Mouse (Mus musculus) left cerebral cortex, postnatal 25 days (tissue): ENCODE measurements around the gene Spaca3. TPM values are rescaled to one million over a fixed set of nuclear protein-coding genes. Genes with fewer than 3 reads are reported as not detected.

Source experiments
- DNase-seq, 2 experiments: peaks; one replicate each; pipeline ENCODE4 v3.0.0; 2022; ENCODE audit warnings: low spot score in 2 of 2, mixed read lengths in 1 of 2
- intact Hi-C: fragments of 180-260 bp; cut with DNase I; formaldehyde crosslinking; loops from one replicate; pipeline ENCODE4 v1.15.1; 2025
- total RNA-seq, 2 experiments: library from RNA; stranded (reverse); gene quantifications; 2 replicates each; pipeline ENCODE4 v1.2.3; 2021

Gene Spaca3
- total RNA-seq = not detected

DNA sequence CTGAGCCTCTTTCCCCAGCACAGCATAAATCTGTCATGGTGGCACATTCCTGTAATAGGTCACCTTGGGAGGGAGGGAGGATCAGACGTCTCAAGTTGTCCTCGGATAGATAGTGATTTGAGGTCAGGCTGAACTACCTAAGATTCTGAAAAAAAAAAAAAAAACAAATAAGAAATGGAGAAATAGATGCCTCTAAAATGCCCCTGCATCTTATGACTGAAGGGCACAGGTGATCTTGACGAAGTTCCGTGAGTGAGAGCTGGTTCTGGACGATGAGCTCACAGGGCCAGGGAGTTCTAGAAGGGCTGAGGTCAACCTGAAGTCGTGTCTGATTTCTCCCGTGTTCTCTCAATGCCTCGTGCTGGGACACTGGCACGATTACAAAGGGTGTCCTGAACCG lies at the start of gene Spaca3:
Gene Spaca3, plus strand, starts transcription at position 301 of the 400 bp plus-strand sequence.
- intact Hi-C loops = no loop called here
- no peak for DNase-seq

DNA sequence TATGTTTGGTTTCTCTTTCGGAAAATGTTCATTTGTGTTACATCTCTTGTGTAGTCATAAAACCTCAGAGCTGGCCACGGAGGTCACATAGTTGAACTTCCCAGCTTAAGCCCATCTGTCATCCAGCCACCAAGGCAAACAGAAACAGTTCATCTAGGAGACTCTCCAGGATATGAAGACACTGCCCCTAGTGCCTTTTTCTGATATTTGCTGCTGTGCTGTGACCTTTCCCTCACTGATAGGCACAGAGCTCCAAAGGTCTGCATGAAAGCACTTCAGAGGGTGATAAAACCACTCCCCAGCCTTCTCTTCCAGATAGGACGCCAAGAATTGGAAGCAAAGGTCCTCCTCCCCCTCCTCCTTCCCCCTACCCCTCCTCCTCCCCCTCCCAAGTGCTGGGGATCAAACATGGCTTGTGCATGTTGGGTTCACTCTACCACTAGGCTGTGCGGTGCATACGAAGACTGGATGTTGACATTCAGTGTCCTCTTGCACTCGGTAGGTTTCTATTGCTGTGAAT lies 49.6 kb upstream of the Spaca3 start:
- no peak for DNase-seq
- intact Hi-C loops = no loop called here

DNA sequence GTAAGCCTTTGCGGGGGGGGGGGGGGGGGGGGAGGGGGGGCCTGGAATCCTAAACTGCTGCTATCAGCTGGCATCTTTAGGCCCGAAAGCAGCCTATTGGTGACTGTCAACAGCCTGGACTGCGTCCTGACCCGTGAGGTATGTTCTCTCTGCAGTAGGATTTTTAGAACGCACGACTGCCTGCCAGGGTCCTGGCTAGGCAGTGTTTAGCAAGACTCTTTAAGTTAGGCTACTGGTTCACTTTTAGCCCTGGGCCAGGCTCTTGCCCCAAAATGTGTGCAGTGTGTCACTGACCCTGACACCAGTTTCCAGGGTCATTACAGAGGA lies 48.5 kb upstream of the Spaca3 start:
- DNase-seq = no peak
- intact Hi-C loops = no loop called here

DNA sequence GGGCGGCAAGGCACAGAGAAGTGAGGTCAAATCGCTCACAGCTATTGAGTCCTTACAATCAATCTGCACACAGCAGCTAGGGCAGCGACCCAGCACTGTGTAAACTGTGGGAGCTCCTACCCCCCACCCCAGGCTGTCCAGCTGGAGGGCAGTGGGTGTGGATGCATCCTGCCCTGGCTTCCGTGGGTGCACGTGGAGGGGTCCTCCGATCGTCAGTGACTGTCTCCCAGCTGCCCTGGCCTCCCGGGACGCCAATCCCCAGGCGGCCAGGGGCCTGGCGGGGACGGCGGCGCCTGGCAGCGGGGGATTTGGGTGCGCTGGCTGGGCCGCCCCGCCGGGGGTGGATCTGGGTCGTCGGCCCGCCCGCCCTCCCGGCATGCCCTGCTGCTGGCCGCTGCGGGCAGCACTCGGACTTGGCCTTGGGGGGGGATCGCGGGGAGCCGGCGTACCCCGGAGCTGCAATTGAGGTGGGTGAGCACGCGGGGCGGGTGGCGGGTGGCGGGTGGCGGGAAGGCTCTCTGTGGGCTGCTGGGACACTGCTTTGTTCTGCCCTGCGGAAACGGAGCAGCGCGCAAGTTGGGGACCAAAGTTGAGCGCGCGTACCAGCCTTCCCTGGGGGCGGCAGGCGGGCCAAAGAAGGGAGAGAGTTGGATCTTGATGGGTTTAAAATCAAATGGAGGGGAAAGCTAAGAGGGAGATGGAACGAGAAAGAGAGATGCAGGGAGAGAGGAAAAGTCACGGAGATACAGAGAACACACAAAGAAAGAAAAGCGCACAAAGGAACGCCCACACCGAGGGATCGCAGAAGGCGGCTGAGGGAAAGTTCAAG lies 48.0 kb upstream of the Spaca3 start, which contains the start of gene Tmem98:
Gene Tmem98, plus strand, starts transcription at position 183 of the 829 bp plus-strand sequence.
- intact Hi-C loops = no loop called here
- peak in 1 of 2 experiments; percentile 19 for DNase-seq

DNA sequence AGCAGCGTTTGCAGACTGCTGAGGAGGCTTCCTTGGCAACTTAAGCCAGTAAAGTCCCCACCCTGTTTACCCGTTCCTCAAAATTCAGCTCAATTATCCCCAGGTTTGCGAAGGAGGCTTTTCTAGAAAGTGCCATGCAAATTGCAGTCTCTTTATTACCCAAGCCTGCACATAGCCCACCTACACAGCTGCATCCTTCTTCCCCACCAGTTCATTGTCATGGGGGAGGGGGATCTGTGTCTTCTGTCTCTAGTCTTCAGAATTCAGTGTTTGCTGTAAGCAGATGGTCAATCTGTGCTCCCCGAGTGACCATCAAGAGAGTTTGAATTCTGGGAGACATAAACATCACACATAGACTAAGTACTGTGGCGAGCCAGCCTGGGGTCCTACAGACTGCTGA lies 47.0 kb upstream of the Spaca3 start:
- intact Hi-C loops = no loop called here

DNA sequence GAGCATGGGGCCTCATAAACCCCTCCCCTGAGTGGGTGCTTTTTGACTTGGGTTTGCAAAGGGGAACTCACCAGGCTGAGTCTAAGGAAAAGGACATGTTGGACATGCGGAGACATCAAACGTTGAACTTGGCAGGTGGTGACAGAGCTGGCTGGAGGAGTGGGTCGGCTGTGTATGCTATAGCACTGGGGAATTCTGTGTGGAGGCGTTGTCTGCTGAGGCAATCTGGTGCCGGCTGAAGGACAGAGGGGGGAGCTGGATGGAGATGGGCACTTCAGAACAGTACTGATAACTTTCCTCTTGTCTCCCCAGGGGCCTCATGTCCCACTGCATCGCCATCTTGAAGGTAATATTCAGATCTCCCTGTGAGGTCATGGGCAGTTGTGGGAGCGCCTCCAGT lies 42.8 kb upstream of the Spaca3 start:
- DNase-seq = peak in 1 of 2 experiments; percentile 54

More for the DNA sequence above, 47.0 kb upstream of the Spaca3 start:
- DNase-seq = no peak

DNA sequence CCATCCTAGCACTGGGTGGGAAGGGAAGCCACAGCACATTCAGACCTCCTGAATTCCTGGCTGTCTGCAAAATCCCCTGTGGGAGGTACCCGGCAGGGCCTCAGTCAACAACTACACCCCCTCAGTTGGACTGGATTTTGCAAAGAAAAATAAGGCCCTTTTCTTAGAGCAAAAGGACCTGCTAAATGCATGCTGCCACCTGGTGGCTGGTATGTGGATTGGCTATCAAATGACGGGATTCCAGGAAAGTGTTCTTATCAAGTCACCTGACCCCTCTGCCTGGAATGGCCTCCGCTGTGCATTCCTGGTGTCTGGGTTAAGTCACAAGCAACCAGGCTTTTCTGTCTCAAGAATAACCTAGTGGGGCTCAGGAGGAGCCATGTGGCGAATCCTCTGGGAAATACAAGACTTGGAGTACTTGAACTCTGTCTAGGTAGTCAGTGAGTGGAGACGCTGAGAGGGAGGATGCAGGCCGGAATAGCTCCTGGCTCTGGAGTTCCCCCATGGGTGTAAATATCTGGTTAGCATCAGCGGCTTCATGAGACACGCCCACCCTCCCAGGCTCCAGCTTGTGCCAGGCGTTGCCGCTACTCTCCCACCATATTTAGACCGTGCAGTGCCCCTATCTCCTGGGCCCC lies 40.0 kb upstream of the Spaca3 start:
- intact Hi-C loops = loop anchor here (1.0 kb wide), 1 partner anchor 122 kb away; no protein-coding TSS in a partner anchor
- peak; percentile 68 to 77 for DNase-seq

More for the DNA sequence above, 42.8 kb upstream of the Spaca3 start:
- intact Hi-C loops = no loop called here

DNA sequence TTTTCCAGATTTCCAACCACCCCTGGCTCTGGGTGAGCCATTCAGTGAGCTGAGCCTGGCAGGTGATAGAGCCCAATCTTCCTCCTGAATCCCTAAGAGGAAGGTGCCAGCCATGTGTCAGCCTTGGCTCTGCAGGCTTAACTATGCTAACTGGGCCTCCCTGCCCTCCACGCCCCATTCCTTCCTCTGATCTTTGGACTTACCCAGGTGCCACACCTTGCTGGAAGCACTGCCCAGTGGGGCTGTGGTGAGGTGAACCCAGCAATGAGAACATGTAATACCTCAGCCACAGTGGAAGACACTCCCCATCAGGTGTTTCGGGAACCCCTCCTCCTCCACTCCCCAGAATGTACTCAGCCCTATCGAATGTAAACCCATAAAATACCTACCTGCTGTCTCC lies 38.1 kb upstream of the Spaca3 start:
- intact Hi-C loops = loop anchor here (5.0 to 10.0 kb wide), 3 partner anchors 555 to 792 kb away; no protein-coding TSS in a partner anchor
- DNase-seq = no peak

DNA sequence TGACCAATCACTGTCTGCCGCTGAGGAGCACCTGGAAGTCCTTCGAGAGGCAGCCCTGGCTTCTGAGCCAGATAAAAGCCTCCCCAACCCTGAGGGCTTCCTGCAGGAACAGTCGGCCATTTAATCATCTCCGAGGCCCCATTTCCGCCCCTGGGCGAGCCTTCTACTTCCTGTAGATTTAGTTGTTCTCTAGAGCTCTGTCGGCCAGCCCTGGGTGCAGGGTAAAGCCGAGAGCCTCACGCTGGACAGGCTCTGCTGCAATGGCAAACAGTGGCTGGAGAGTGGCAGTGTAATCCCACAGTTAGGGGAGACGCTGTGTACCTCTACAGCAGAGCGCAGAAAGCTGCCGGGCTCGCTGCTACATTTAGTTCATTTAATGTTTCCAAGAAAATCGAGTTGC lies 36.9 kb upstream of the Spaca3 start:
- intact Hi-C loops = loop anchor here (5.0 to 10.0 kb wide), 3 partner anchors 554 to 791 kb away; no protein-coding TSS in a partner anchor
- DNase-seq = peak in 1 of 2 experiments; percentile 62

DNA sequence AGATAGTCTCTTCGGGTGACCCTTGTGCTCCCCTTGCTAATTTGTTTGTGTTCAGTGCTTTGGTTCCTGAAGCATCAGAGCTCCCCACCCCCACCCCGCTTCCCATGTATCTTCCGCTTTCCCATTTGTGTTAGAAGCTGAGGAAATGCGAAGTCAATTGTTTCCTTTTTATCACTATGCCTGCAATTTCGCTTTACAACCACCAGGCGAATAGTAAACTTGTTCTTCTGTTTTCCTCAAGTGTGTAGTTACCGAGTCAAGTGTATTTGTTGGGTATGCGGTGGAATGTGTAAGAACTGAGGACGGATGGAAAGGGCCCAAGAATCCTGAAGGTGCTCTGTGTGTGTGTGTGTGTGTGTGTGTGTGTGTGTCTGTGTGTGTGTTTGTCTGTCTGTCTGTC lies 36.4 kb upstream of the Spaca3 start:
- intact Hi-C loops = loop anchor here (5.0 to 10.0 kb wide), 3 partner anchors 553 to 791 kb away; no protein-coding TSS in a partner anchor
- DNase-seq = no peak

DNA sequence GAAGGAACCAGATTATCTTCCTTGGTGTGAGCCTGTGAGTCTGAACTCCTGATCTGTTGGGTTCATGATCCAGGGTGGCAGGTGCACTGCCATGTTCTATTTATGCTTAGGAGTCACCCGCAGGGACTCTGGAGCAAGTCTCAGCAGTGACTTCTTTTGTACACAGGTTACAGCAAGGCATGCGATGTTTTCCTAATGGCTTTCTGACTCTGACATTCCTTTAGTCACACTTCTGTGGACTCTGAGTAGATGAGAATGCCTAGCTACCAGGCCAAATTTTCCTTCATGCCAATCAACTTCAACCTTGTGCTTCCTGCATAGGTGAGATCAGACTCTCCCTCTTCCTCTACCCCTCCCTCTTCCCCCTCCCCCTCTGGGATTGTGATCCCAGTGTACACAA lies 22.8 kb upstream of the Spaca3 start:
- no peak for DNase-seq
- intact Hi-C loops = no loop called here

DNA sequence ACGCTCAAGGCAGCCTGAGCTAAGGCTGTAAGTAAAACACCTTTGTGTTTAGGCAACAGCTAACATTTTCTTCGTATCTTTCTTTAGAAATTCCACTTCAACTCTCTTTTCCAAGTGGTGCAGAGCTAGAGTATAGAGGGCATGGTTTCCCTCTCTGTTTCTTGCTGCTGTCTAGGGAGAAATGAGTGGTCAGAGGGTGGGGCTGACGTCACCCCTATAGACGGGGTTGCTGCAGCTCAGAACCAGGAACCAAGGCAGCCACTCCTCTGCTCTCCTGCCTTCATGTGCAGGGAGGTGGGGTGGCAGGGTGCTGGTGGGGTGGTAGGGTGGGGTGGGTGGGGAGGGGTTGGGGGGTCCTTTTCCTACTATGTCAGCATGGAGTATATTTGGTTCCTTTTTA lies 22.3 kb upstream of the Spaca3 start:
- no peak for DNase-seq
- intact Hi-C loops = no loop called here

DNA sequence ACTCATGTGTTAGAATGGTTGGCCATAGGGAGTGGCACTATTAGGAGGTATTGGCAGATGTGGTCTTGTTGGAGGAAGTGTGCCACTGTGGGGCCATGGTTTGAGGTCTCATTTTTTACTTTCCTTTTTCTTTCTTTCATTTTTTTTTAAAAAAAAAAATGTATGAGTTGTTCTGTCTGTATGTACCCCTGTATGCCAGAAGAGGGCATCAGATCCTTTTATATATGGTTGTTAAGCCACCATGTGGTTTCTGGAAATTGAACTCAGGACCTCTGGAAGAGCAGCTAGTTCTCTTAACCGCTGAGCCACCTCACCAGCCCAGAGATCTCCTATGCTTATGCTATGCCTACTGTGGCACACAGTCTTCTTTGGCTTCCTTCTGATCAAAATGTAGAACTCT lies 19.4 kb upstream of the Spaca3 start:
- intact Hi-C loops = no loop called here

DNA sequence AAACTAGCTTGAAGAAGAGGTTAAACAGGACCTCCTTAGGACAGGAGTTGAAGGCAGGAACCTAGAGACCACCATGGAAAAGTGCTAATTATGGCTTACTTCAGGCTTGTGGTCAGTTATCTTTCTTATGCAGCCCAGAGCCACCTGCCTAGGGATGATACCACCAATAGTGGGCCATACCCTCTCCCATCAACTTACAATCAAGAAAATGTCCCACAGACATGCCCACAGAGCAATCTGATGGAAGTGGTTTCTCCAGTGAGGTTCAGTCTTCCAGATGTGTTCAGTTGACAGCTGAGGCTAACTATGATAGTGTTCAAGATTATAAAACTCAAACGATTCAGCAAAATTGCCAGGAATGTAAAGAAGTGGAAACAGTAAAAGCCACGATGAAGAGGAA lies 14.7 kb upstream of the Spaca3 start:
- intact Hi-C loops = no loop called here

More for the DNA sequence above, 19.4 kb upstream of the Spaca3 start:
- DNase-seq = no peak

DNA sequence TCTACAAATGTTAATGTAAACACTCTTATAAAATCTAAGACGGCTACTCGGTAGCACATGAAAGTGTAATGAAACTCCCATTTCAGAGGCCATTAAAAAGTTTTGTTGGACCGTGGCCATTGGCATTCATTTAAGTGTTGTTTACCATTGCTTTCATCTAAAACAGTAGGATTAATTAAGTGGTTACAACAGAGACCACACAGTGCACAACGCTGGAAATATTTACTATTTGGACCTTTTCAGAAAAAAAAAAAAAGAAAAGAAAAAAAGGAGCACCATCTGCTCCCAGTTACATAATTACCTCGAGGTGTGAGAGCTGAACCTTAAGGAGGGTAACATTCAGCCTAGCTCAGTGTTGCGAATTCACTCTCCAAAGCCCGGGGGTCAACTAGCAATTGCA lies 12.7 kb upstream of the Spaca3 start:
- intact Hi-C loops = no loop called here
- DNase-seq = no peak

More for the DNA sequence above, 14.7 kb upstream of the Spaca3 start:
- no peak for DNase-seq

DNA sequence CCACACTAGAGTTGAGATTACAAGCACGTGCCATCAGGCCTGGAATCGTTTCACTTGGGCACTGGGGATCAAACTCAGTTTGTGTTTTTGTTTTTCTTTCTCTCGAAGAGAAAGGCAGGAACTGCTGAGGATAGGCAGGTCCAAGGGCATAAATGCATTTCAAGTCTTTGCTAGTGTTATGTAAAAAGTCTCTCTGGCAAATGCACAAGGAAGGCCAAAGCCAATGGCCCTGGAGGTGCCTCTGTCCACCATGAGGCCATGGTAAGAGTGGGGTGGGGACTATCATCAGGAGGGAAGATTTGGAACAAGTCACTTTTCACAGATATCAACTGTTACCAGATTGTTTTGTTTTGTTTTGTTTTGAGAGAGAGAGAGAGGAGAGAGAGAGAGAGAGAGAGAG lies 12.1 kb upstream of the Spaca3 start:
- intact Hi-C loops = no loop called here
- no peak for DNase-seq

DNA sequence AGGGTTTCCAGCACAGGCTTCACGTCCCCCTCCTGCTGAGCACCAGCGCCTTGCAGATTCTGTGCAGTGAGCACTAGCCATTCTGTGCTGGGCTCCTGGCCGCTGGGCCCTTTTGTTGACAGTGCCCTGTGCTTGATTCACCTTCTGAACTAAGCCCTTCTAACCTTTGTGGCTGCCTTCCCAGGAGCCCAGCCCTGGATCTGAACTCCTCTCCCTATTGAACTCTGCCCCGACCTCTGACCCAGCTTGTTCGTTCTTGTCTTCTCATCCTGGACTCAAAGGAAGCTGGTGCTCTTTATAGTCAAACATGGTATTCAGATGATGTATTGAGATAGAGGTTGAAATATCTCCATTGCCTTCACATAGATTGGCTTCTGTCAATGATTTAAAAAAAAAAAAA lies 10.0 kb upstream of the Spaca3 start:
- intact Hi-C loops = no loop called here
- DNase-seq = no peak

DNA sequence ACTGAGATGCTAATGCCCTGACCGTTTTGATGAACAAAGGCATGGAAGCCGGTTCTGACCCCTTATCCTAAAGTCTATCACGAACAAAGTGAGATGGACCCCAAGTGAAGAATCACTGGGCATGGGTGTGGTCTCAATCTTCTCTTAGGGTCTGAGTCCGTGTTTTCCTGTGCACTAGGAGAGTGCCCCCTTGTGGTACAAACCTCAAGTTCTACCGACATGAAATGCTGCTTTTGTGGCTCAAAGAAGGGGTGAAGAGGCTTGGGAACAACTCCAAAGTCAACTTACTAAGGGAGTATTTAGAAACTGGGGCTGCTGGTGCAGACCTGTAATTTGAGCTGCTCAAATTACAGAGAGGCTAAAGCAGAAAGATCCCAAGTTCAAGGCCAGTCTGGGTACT lies 6.3 kb upstream of the Spaca3 start:
- intact Hi-C loops = no loop called here
- DNase-seq = no peak

DNA sequence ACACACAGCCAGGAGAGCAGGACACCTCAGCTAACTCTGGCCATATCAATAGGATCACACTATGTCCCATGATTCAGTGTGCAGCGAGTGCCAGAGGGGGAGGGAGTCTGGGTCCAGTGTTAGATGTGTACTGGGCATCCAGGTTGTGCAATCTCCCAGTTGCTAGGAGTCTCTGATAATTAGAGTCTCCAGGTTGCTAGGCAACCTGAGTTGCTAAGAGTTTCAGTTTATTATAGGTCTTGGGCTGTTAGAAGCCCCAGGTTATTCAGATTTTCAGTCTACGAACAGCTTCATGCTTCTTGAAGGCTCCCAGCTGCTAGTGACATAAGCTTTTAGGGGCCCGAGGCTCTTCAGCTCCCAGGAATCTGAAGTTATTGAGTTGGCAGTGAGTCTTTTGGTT lies 5.2 kb upstream of the Spaca3 start:
- intact Hi-C loops = no loop called here
- peak in 1 of 2 experiments; percentile 17 for DNase-seq

DNA sequence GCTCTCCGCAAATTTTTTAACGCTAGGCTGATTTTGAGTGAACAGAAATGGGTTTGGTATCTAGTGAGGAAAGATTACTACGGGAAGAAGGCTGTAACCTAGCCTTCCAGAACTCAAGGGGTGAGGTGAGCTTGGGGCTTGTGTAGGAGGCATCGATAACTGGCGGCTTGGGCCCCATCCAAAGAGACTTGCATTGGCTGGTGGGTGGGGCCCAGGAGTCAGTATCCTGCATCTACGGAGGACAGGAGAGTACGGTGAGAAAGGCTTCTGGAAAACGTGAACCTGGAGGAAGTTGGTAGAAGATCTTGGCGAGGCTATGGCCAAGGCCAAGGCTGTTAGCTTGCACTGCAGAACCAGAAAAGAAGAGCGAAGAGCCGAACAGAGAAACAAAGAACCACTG lies 3.7 kb upstream of the Spaca3 start:
- intact Hi-C loops = no loop called here
- DNase-seq = no peak

DNA sequence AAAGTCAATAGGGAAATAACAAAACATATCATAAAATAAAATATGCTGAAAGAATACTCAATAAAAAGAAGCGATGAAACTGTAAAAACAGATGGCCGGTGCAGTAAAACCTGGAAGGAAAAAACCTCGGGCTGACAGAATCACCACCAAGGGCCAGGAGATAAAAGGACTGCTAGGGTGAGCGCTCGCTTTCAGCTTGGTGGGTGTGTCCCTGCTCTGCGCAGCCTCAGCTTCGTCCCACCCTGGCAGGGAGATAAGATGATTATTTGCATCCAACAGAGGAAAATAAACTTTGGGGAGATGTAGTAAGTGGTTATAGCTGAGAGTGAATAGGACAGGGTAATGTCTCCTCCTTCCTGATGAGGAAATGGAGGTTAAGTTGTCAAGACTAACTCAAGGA lies 3.3 kb upstream of the Spaca3 start:
- no peak for DNase-seq
- intact Hi-C loops = no loop called here
